Mouse (Mus musculus): ENCODE results near the gene Ccnt1. TPM values are rescaled to one million over a fixed set of nuclear protein-coding genes. Genes with fewer than 3 reads are reported as not detected.

The Ccnt1 gene
- polyA plus RNA-seq (2012), result 2.6 and 3.5 TPM in 2 replicates

DNA sequence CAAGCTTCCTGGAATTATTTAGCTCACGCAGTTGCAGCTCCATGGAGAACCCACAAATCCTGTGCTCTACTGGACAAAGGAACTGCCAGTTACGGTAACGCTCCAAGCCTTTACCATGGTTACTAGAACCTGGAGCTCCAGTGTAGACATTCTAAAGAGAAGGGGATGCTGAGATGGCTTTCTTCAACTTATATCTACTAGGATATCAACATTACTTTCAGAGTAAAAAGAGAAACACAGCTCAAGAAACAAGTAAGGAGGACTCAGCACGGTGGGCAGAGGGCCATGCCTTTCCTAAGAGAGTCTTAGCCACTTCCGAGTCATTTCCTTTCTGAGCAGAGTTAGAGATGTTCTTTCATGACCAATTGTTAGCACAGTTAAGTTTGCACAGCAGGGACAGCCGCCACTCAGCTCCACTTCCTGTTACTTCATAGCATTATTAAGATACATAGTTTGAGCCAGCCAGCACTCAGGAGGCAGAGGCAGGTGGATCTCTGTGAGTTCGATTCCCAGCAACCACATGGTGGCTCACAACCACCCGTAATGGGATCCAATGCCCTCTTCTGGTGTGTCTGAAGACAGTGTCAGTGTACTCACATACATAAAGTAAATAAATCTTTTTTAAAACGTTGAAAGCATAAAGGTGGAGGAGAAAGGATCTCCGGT lies at the start of gene Ccnt1, which contains the start of gene 4930415O20Rik:
Gene Ccnt1, minus strand, starts transcription at position 51 of the 666 bp plus-strand sequence.
Gene 4930415O20Rik, plus strand, starts transcription at position 132 of the 666 bp plus-strand sequence.
- no peak for TF ChIP-seq GATA1 (IDR thresholded peaks at IDR 0.05; ENCODE audit: low read length)

- no peak for TF ChIP-seq GATA1 (IDR thresholded peaks at IDR 0.05; ENCODE audit: low read length)
These were observed 46.4 kb upstream of the Ccnt1 start for GRCm38 (mm10) chr15:98617176-98617537.

DNA sequence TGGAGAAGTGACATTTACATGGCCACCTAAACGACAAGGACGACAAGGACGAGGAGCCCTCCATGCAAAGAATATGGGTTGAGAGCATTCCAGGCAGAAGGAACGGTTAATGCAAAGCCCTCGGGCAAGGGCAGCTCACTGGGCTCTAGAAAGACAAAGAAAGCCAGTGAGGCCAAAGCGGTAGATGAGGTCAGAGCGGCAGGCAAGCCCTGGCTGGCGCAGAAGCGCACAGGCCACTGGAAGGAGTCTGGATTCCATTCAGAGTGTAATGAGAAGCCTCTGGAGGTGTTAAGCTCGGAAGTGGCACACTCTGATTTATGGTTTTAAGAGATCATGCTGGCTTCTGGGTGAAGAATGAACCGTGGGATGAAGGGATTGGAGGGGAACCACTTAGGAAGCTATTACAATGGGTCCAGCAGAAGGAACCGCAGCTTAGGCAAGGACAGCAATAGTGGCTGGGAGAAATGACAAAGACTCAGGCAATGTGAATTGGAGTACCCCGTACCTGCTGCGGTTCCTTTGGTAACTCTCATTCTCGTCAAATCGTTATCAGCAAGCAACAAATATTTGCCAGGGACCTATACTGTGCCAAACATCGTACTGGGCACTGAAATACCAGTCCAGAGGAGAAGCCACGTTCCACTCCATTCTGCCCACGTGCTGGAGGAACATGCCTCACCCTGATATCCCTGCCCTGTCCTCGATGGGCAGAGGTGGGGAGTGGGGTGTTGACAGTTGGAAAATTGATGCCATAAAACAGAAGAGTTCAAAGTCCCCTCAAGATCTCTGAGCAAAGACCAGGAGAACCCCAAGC lies 45.8 kb upstream of the Ccnt1 start:
- no peak for TF ChIP-seq GATA1 (IDR thresholded peaks at IDR 0.05; ENCODE audit: low read length)

GRCm38 (mm10) chr15:98615751-98616150 lies 45.0 kb upstream of the Ccnt1 start:
- TF ChIP-seq GATA1 (IDR thresholded peaks at IDR 0.05; ENCODE audit: low read length), result no peak

- TF ChIP-seq GATA1 (IDR thresholded peaks at IDR 0.05; ENCODE audit: low read length), result no peak
These were observed 44.2 kb upstream of the Ccnt1 start for GRCm38 (mm10) chr15:98614971-98615370.

DNA sequence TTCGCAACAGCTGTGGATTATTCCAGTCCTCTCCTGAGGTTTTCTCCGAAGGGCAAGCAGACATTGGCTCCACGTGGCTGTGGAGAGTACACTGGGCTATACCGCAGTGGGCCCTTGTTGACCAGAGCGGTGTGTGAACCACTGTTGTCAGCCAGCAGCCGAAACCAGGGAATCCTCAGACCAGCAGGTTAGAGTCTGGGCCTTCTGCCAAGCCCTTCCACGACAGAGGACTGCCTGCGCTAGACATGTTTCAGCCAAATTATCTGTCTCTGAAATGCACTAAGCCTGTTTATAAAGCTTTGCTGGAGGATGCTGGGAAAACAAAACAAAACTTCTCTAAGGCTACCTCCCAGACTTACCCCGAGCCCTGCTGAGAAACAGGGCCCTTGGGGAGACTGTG lies 43.8 kb upstream of the Ccnt1 start:
- no peak for TF ChIP-seq GATA1 (IDR thresholded peaks at IDR 0.05; ENCODE audit: low read length)

GRCm38 (mm10) chr15:98612229-98612628 lies 41.5 kb upstream of the Ccnt1 start:
- TF ChIP-seq GATA1 (IDR thresholded peaks at IDR 0.05; ENCODE audit: low read length), result no peak

GRCm38 (mm10) chr15:98610131-98610633 lies 39.5 kb upstream of the Ccnt1 start:
- TF ChIP-seq GATA1 (IDR thresholded peaks at IDR 0.05; ENCODE audit: low read length), result no peak

- TF ChIP-seq GATA1 (IDR thresholded peaks at IDR 0.05; ENCODE audit: low read length), result no peak
These were observed 38.8 kb upstream of the Ccnt1 start, which contains the start of gene Adcy6 for GRCm38 (mm10) chr15:98609331-98610130. Gene Adcy6 (minus strand): TSS chr15:98610076.

DNA sequence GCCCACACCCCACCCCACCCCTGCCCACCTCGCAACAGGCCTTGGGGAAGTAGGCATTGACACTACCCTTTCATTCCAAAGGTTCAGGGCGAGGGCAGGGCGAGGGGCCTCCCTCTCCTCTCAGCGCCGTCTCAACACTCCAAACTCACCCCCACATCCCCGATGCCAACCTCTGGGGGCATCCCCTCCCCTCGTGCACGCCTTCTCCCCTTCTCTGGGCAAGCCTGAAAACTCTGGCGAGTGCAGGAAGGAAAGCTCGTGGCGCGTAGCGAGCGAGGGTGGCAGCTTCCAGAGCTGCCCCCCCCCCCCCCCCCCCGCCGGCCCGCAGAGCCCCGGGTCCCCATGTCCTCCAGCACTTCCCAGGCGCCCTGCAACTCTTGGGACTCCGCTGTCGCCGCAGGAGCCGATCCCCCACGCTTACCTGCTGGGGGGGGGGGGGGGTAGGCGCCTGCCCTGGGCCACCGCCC lies 38.1 kb upstream of the Ccnt1 start:
- TF ChIP-seq GATA1 (IDR thresholded peaks at IDR 0.05; ENCODE audit: low read length), result no peak

GRCm38 (mm10) chr15:98608058-98608783 lies 37.5 kb upstream of the Ccnt1 start:
- no peak for TF ChIP-seq GATA1 (IDR thresholded peaks at IDR 0.05; ENCODE audit: low read length)

GRCm38 (mm10) chr15:98607557-98607956 lies 36.8 kb upstream of the Ccnt1 start:
- TF ChIP-seq GATA1 (IDR thresholded peaks at IDR 0.05; ENCODE audit: low read length), result no peak

DNA sequence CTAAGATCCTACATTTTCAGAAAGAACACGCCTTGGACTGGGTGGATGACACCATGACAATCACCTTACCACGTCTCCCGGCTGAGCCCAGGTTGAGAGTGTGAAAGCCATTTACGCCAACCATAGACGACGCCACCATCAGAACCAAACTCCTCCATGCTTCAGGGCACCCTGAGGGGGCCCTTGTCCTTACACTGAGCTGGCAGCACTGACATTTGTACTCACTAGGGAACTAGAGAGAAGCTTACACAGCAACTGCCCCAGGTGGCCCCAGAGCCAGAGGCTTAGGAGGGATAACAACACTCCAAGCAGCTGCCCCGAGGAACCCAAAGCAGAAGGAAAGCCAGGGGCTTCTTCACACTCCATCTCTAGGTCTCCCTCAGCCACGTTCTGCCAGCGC lies 36.0 kb upstream of the Ccnt1 start:
- no peak for TF ChIP-seq GATA1 (IDR thresholded peaks at IDR 0.05; ENCODE audit: low read length)

GRCm38 (mm10) chr15:98606051-98606536 lies 35.4 kb upstream of the Ccnt1 start:
- peak; percentile 80 for TF ChIP-seq GATA1 (IDR thresholded peaks at IDR 0.05; ENCODE audit: low read length)
